Mouse (Mus musculus) megakaryocyte, adult 5-6 weeks (primary cell): Measurements from ENCODE around the gene Gm3252. TPM values are rescaled to one million over a fixed set of nuclear protein-coding genes. Genes with fewer than 3 reads are reported as not detected.
"Not testable (repeated sequence)": the region's sequence is repeated elsewhere in the genome, so short reads cannot be mapped to it uniquely, and the experiment has no call there.

Source experiments
- ATAC-seq: 2 replicates; pipeline ENCODE4 v1.8.0; 2016; ENCODE audit warnings: mild to moderate bottlenecking, inconsistent platforms; ENCODE audit not compliant: poor library complexity, severe bottlenecking
- total RNA-seq, 2 experiments: library from RNA; stranded (forward) in 1 of 2; stranded (reverse) in 1 of 2; fragments of 153-499, 151-499 nt in 1 of 2; fragments of 221-1000, 200-1000 nt in 1 of 2; gene quantifications; 2 replicates each; pipeline versions ENCODE4 v1.2.3 to v1.2.4; 2015 to 2017

Gene Gm3252
- total RNA-seq (2015), result not detected in 2 replicates
- not detected in 2 replicates for total RNA-seq (2017)

DNA sequence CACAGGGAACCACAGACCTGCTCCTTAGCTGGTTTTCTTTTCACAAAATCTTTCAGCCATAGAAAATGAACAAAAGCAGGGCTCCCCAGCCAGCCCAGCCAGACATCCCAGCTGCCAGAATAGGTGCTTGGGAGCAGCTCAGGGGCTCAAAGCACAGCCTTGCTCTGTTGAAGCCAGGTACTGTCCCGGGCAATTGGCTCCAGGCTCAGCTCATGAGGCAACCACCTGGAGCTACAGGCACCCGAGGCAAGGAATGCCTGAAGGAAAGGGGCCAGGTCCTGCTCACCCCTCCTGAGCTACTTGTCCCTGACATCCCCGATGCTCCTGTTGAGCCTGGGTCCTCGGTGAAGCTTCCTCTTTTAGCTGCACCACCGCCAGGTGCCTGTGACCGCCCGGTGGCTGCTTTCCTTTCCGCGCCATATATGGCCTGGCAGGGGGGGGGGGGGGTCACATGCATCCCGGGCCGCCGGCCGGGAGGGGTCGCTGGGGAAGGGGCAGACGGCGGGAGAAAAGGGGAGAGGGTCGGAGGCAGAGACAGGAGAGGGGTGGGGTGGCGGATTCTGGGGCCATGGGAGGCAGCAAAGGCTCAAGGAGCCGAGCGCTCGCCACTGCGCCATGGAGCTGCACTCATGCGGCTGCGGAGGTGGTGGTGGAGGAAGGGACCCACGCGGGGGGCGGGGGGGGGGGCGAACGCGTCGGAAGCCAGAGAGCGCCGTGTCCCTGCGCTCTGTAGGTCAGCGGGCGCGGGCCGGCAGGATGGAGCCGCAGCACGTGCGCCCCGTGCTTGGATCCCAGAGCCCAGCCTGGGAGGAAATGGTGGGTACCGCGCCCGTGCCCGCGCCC, at the start of gene Gm3252:
Gene Gm3252 (plus strand): TSS at position 738 of the 843 bp plus-strand sequence.
- ATAC-seq, result not testable (repeated sequence)

GRCm38 (mm10) chr14:4708938-4709337, 17.6 kb upstream of the Gm3252 start, which contains the start of gene Gm7876:
Gm7876 (plus strand) TSS chr14:4709238.
- not testable (repeated sequence) for ATAC-seq

- ATAC-seq, result not testable (repeated sequence)
Observed at GRCm38 (mm10) chr14:4776037-4776436, 49.5 kb downstream of the Gm3252 start, which contains the start of gene Gm9602. Gm9602 (plus strand) TSS chr14:4776337.

Other genes with a start within 250 kb of the Gm3252 start
- gene Gm3182, start 245.0 kb upstream of the Gm3252 start, total RNA-seq (2015), result not detected in 2 replicates
- gene Gm3182, start 245.0 kb upstream of the Gm3252 start, total RNA-seq (2017), result not detected in 2 replicates
- gene Gm3047, start 171.4 kb upstream of the Gm3252 start, total RNA-seq (2015), result not detected in 2 replicates
- gene Gm3047, start 171.4 kb upstream of the Gm3252 start, total RNA-seq (2017), result not detected in 2 replicates
- not detected in 2 replicates for gene Gm8159, start 94.4 kb upstream of the Gm3252 start, total RNA-seq (2015)
- not detected in 2 replicates for gene Gm8159, start 94.4 kb upstream of the Gm3252 start, total RNA-seq (2017)
- not detected in 2 replicates for gene Gm3239, start 62.6 kb upstream of the Gm3252 start, total RNA-seq (2015)
- not detected in 2 replicates for gene Gm3239, start 62.6 kb upstream of the Gm3252 start, total RNA-seq (2017)
- gene Gm7876, start 17.5 kb upstream of the Gm3252 start, total RNA-seq (2015), result not detected in 2 replicates
- gene Gm7876, start 17.5 kb upstream of the Gm3252 start, total RNA-seq (2017), result not detected in 2 replicates
- not detected in 2 replicates for gene Gm9602, start 49.6 kb downstream of the Gm3252 start, total RNA-seq (2015)
- gene Gm9602, start 49.6 kb downstream of the Gm3252 start, total RNA-seq (2017), result not detected in 2 replicates
- not detected in 2 replicates for gene Gm3269, start 111.3 kb downstream of the Gm3252 start, total RNA-seq (2015)
- gene Gm3269, start 111.3 kb downstream of the Gm3252 start, total RNA-seq (2017), result not detected in 2 replicates
- gene Gm3264, start 128.8 kb downstream of the Gm3252 start, total RNA-seq (2015), result not detected in 2 replicates
- not detected in 2 replicates for gene Gm3264, start 128.8 kb downstream of the Gm3252 start, total RNA-seq (2017)
- not detected in 2 replicates for gene Gm3278, start 165.6 kb downstream of the Gm3252 start, total RNA-seq (2015)
- not detected in 2 replicates for gene Gm3278, start 165.6 kb downstream of the Gm3252 start, total RNA-seq (2017)